Mouse (Mus musculus) cerebellum, adult 2 months (tissue): ENCODE data around the gene Stk31.

ENCODE experiments used
- CTCF ChIP-seq: fragments of 200-500 bp; IDR thresholded peaks from 2 replicates; pipeline ENCODE4 v1.5.1; 2011; ENCODE audit warnings: low read depth, mild to moderate bottlenecking, control low read depth, low read length, moderate library complexity, borderline replicate concordance; ENCODE audit not compliant: insufficient read depth
- POLR2A ChIP-seq: fragments of 200-500 bp; IDR thresholded peaks from 2 replicates; pipeline ENCODE4 v1.6.1; 2011; ENCODE audit warnings: low read length, control low read depth, borderline replicate concordance; ENCODE audit not compliant: insufficient read depth

- TF ChIP-seq POLR2A (no peak), CTCF (no peak)
Measured at GRCm38 (mm10) chr6:49458112-49458511, 62.7 kb downstream of the Stk31 start.
